Mouse (Mus musculus) intestine, embryonic 14.5 days (tissue): ENCODE measurements around the gene Rcsd1. TPM values are rescaled to one million over a fixed set of nuclear protein-coding genes. Genes with fewer than 3 reads are reported as not detected.

Source experiments
- ATAC-seq: fragments of 200-750 bp; cut with Nextera tagmentation; replicated peaks from 2 replicates; pipeline ENCODE4 v1.8.0; 2017; ENCODE audit warnings: low read depth, moderate number of reproducible peaks, moderate TSS enrichment, moderate library complexity; ENCODE audit not compliant: low FRiP score, low TSS enrichment
- DNase-seq: peaks from one replicate; pipeline ENCODE4 v3.0.0-alpha.2; 2018; ENCODE audit warnings: low spot score
- H3K27ac ChIP-seq: fragments of 300-500 bp; sonication (generic); 2 replicates; pipeline ENCODE4 v1.5.1; 2014; ENCODE audit warnings: low read depth, mild to moderate bottlenecking, control low read depth
- H3K27me3 ChIP-seq: fragments of 300-500 bp; sonication (generic); replicated peaks from 2 replicates; pipeline ENCODE4 v1.6.1; 2014; ENCODE audit warnings: low read length, control low read depth; ENCODE audit not compliant: control insufficient read depth, insufficient read depth
- H3K36me3 ChIP-seq: fragments of 300-500 bp; sonication (generic); 2 replicates; pipeline ENCODE4 v1.6.1; 2014; ENCODE audit warnings: low read length, control low read depth; ENCODE audit not compliant: control insufficient read depth, insufficient read depth
- H3K4me1 ChIP-seq: fragments of 300-500 bp; sonication (generic); replicated peaks from 2 replicates; pipeline ENCODE4 v1.6.1; 2014; ENCODE audit warnings: low read length, control low read depth, mixed read lengths; ENCODE audit not compliant: control insufficient read depth, insufficient read depth
- H3K4me2 ChIP-seq: fragments of 300-500 bp; sonication (generic); 2 replicates; pipeline ENCODE4 v1.6.1; 2014; ENCODE audit warnings: low read length
- H3K4me3 ChIP-seq: fragments of 300-500 bp; sonication (generic); 2 replicates; pipeline ENCODE4 v1.5.1; 2014; ENCODE audit warnings: low read depth, low read length, control low read depth, mixed read lengths
- H3K9ac ChIP-seq: fragments of 300-500 bp; sonication (generic); 2 replicates; pipeline ENCODE4 v1.6.1; 2014; ENCODE audit warnings: mild to moderate bottlenecking, low read length
- H3K9me3 ChIP-seq: fragments of 300-500 bp; sonication (generic); 2 replicates; pipeline ENCODE4 v1.6.1; 2016; ENCODE audit warnings: low read length, control low read depth; ENCODE audit not compliant: control insufficient read depth
- WGBS: fragments of 180-500 bp; shearing (Covaris S2); extraction: QIAGEN DNeasy Blood & Tissue Kit; methylation state at CpG from one replicate; pipeline ENCODE4 v1.1.7; 2014; 5-methylcytosine and 5-hydroxymethylcytosine counted together
- polyA plus RNA-seq: library from polyadenylated mRNA; unstranded; fragments of >200 nt; fragmentation: Nextera tagmentation; extraction: Ambion mirVana; gene quantifications from 2 replicates; pipeline ENCODE4 v1.2.1, GENCODE M21; 2014

Rcsd1 gene
- polyA plus RNA-seq, 1 experiment from 2014 or later, result 29.1 TPM

DNA sequence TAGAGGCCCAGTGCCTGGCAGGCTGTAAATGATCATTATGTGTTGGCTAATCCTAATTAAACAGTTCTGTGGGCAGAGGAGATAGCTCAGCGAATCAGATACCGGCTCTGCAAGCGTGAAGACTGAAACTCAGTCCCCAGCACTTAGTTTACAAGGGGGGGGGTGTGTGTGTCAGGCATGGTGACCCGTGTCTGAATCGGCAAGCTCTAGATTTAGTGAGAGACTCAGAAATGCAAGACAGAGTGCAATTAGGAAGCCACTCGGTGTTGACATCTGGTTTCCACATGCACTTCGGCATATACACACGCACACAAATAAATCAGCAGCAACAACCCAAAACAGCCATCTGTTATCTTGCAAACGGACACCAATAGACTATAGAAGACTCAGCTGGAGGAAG is 8.0 kb downstream of the Rcsd1 start:
- WGBS, result 30% methylated on average over 9 of the region's 9 CpGs

DNA sequence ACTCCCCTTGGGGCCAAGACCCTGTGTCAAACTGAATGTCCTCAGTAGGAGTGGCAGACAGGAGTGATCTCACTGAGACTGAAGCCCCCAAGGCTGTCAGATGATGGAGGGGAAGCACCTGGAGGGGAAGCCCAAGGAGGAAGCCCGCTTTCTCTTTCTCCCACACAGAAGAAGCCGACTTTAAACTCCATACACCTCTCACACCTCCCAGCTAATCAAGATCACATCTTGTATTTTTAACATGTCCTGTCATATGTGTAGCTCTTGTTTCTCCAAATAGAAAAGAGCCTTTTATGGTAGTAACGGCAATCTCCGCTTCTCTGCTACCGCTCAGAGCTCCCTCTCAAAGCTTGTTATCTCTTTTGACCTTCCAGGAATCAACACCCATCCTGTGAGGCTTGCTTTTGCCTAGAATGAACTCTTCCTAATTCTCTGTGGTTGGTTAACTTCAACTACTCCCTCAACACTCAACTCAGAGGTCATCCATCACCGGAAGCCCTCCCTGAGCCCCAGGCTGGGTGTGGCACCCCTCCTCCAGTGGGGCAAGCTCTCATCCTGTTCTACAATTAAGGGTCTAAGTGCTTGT is 8.5 kb downstream of the Rcsd1 start:
- Histone ChIP-seq H3K36me3 (no peaks in the 10 kb centered on the region), H3K4me2 (no peak overlapping the region), H3K9me3 (no peaks in the 10 kb centered on the region), H3K27ac (no peak overlapping the region), H3K9ac (no peak overlapping the region), H3K4me1 (peaks cover 59% of the 10 kb centered on the region), H3K27me3 (no peaks in the 10 kb centered on the region), H3K4me3 (no peak overlapping the region)
- DNase-seq (no peak), ATAC-seq (no peak)
- 56% methylated on average over 6 of the region's 6 CpGs for WGBS

More for the DNA sequence above, 8.0 kb downstream of the Rcsd1 start:
- Histone ChIP-seq H3K27me3 (no peaks in the 10 kb centered on the region), H3K4me2 (peak overlapping the region; percentile 45; the same call in 1 of the 2 replicates), H3K4me3 (no peak overlapping the region), H3K9ac (no peak overlapping the region), H3K9me3 (no peaks in the 10 kb centered on the region), H3K27ac (no peak overlapping the region), H3K4me1 (peaks cover 64% of the 10 kb centered on the region), H3K36me3 (no peaks in the 10 kb centered on the region)
- no peak for DNase-seq
- ATAC-seq, result no peak

DNA sequence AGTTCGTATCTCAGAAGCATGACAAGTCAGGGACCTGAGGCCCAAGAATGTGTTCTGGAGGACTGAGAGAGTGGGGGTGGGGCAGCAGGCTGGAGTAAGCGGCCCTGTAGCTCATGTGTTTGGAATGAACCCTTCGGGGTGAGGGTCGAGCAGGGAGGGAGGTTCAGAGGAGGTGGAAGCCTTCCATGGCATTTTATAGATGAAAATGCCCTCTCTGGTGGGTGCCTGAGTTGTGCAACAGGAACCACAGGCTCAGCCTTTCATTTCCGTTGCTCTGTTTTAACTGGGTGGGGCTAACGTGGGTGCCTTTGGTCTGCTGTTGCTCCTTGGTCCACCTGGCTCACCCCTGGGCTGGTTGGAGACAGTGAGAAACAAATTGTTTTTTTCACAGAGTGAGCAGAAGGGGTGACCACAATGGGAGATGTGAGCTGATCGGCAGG is 9.2 kb downstream of the Rcsd1 start:
- DNase-seq (peak; percentile 54), ATAC-seq (no peak)
- Histone ChIP-seq H3K4me3 (no peak overlapping the region), H3K36me3 (no peaks in the 10 kb centered on the region), H3K4me2 (no peak overlapping the region), H3K9ac (no peak overlapping the region), H3K27ac (peak overlapping the region; percentile 27; the same call in 1 of the 2 replicates), H3K4me1 (peaks cover 57% of the 10 kb centered on the region), H3K27me3 (no peaks in the 10 kb centered on the region), H3K9me3 (no peaks in the 10 kb centered on the region)
- 37% methylated on average over 7 of the region's 7 CpGs for WGBS

DNA sequence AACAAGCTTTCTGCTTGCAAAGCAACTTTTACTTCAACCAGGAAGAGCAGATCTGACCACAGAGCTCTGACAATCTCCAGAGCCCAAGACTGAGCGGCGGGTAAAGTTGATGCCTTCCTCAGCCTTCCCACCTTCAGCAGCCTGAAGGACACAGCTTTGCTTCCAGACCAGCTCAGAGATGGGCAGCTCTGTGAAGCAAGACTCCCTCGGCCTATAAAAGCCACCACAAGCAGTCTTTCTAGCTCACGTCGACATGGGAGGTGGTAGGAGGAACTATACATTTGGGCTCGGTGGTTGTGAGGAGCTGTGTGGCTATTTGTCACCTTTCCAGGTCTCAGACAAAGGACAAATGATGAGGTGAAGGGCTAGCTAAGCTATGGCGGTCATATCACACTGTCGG is 11.9 kb downstream of the Rcsd1 start:
- WGBS, result 54% methylated on average over 8 of the region's 8 CpGs
- H3K36me3 ChIP-seq, result no peaks in the 10 kb centered on the region
- no peak overlapping the region for H3K27ac ChIP-seq
- no peak for DNase-seq
- no peak overlapping the region for H3K4me2 ChIP-seq
- no peak overlapping the region for H3K4me3 ChIP-seq
- no peaks in the 10 kb centered on the region for H3K9me3 ChIP-seq
- no peak for ATAC-seq
- H3K9ac ChIP-seq, result no peak overlapping the region
- H3K4me1 ChIP-seq, result peaks cover 56% of the 10 kb centered on the region
- no peaks in the 10 kb centered on the region for H3K27me3 ChIP-seq

DNA sequence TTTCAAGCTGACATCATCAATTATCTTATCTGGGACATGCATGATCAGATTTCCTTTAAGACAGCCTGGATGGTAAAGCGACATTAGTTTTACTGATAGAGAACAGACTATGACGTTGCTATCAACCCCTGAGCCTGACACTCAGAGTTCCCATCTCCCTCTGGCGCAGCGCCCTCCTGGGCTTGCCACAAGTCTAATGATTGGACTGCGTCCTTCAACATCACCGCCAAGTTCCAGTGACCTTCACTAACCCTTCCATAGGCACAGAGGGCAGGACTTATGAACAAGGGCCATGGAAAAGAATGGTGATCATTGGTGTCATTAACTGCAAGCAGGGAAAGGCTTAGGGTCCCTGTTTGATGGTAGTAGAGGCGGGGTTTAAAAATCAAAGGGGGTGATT is 12.7 kb downstream of the Rcsd1 start:
- no peak for DNase-seq
- Histone ChIP-seq H3K27ac (no peak overlapping the region), H3K36me3 (no peaks in the 10 kb centered on the region), H3K4me2 (no peak overlapping the region), H3K9me3 (no peaks in the 10 kb centered on the region), H3K4me1 (peaks cover 56% of the 10 kb centered on the region), H3K27me3 (no peaks in the 10 kb centered on the region), H3K4me3 (no peak overlapping the region), H3K9ac (no peak overlapping the region)
- WGBS, result 76% methylated on average over 7 of the region's 7 CpGs
- no peak for ATAC-seq

DNA sequence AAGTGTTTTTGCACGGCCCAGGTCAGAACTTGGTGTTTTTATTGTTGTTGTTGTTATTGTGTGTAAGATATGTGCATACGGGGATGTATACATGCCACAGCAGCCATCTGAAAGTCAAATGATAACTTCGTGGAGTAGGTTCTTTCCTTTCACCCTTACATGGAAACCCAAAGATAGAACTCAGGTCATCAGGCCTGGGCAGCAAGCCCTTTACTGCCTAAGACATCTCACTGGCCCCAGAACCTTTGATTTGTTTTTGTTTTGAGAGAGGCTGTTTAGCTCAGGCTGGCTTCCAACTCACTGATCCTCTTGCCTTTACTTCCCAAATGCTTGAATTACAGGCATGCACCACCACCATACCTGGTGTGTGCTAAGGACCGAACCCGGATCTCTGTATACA is 13.5 kb downstream of the Rcsd1 start:
- no peaks in the 10 kb centered on the region for H3K27me3 ChIP-seq
- H3K27ac ChIP-seq, result no peak overlapping the region
- no peak overlapping the region for H3K4me2 ChIP-seq
- WGBS, result 83% methylated on average over 5 of the region's 5 CpGs
- DNase-seq (no peak), ATAC-seq (no peak)
- H3K9me3 ChIP-seq, result no peaks in the 10 kb centered on the region
- no peak overlapping the region for H3K9ac ChIP-seq
- H3K4me1 ChIP-seq, result peaks cover 55% of the 10 kb centered on the region
- no peaks in the 10 kb centered on the region for H3K36me3 ChIP-seq
- H3K4me3 ChIP-seq, result no peak overlapping the region

DNA sequence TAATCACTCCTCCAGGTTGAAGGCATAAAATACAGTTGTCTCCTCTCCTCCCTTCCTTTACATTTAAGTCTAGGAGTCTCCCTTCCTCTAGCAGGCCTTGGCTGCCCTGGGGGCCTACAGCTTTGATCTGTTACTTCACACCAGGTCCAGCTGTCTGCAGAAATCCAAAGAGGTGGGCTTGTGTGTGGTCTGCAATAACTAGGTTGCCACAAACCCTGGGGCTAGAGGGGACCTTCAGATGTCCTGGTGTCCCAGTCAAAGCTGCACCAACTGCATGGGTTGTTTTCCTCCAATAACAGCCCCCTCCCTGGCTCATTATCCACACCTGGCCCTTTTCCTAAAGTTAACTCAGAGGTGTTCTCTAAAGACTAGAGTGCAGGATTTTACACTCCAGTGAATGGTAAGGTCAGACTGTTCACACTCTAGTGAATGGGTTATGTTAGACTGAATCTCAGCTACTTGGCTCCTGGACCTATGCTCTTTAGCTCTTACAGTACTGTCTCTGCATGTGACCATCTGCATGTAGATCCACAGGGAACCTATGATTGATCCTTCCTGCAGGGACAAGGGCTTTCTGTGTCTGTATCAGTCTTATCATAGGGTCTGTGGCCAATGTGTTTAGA is 14.1 kb downstream of the Rcsd1 start:
- no peak overlapping the region for H3K4me3 ChIP-seq
- H3K27ac ChIP-seq, result no peak overlapping the region
- no peak for ATAC-seq
- no peaks in the 10 kb centered on the region for H3K27me3 ChIP-seq
- H3K4me1 ChIP-seq, result peaks cover 55% of the 10 kb centered on the region
- DNase-seq, result no peak
- no peak overlapping the region for H3K4me2 ChIP-seq
- no peaks in the 10 kb centered on the region for H3K36me3 ChIP-seq
- no peak overlapping the region for H3K9ac ChIP-seq
- no peaks in the 10 kb centered on the region for H3K9me3 ChIP-seq

DNA sequence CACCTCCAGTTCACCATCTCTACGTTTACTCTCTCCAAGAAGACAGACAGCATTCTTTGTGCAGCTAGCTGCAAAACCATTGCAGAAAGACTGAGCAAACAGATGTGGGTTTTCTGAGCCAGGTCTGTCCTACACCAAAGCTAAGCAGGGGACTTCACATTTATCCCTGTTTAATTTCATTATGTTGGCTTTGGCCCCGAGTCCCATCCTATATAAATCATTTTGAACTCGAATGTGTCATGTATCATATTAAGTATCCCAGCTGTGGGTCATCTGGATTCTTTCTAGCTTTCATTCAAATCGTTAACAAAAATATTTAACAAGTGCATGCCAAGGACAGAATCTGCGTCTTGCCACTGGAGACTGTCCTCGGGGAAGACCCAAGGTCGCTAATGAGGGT is 15.7 kb downstream of the Rcsd1 start:
- Histone ChIP-seq H3K27ac (peak overlapping the region; percentile 43; the same call in 1 of the 2 replicates), H3K9ac (no peak overlapping the region), H3K9me3 (no peaks in the 10 kb centered on the region), H3K4me3 (no peak overlapping the region), H3K36me3 (no peaks in the 10 kb centered on the region), H3K4me2 (peak overlapping the region; percentile 13), H3K4me1 (peaks cover 58% of the 10 kb centered on the region), H3K27me3 (no peaks in the 10 kb centered on the region)
- ATAC-seq (peak; percentile 44; the same call in 1 of the 2 replicates), DNase-seq (no peak)
- 18% methylated on average over 7 of the region's 7 CpGs for WGBS

DNA sequence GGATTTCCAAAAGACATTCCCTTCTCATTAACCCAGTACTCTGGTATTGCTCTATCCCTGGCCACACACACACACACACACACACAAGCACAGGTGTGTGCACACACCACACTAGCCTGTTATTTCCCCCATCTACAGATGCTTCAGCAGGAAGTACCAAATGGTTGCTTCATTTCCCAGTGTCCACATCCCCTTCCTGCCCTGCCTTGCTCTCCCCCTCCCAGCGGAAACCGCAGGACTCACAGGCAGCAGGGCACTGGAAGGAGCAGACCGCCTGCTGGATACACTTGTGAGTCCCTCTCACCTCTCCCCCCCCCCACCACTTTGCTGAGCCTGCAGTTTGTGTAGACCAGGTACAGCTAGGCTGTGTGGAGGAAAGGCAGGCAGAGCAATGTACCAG is 18.0 kb downstream of the Rcsd1 start:
- Histone ChIP-seq H3K4me3 (no peak overlapping the region), H3K4me1 (peaks cover 56% of the 10 kb centered on the region), H3K9me3 (no peaks in the 10 kb centered on the region), H3K27ac (no peak overlapping the region), H3K36me3 (no peaks in the 10 kb centered on the region), H3K9ac (no peak overlapping the region), H3K4me2 (no peak overlapping the region), H3K27me3 (no peaks in the 10 kb centered on the region)
- no peak for DNase-seq
- 30% methylated on average over 3 of the region's 3 CpGs for WGBS
- ATAC-seq, result no peak
